Mouse (Mus musculus) fibroblast of lung, adult 2 months (primary cell): ENCODE results near the gene Cenph.
"Not testable (repeated sequence)": the region's sequence is repeated elsewhere in the genome, so short reads cannot be mapped to it uniquely, and the experiment has no call there.

Experiments used
- DNase-seq: peaks from one replicate; pipeline ENCODE4 v3.0.0-alpha.2; 2011; ENCODE audit warnings: low read depth

Gene Cenph

DNA sequence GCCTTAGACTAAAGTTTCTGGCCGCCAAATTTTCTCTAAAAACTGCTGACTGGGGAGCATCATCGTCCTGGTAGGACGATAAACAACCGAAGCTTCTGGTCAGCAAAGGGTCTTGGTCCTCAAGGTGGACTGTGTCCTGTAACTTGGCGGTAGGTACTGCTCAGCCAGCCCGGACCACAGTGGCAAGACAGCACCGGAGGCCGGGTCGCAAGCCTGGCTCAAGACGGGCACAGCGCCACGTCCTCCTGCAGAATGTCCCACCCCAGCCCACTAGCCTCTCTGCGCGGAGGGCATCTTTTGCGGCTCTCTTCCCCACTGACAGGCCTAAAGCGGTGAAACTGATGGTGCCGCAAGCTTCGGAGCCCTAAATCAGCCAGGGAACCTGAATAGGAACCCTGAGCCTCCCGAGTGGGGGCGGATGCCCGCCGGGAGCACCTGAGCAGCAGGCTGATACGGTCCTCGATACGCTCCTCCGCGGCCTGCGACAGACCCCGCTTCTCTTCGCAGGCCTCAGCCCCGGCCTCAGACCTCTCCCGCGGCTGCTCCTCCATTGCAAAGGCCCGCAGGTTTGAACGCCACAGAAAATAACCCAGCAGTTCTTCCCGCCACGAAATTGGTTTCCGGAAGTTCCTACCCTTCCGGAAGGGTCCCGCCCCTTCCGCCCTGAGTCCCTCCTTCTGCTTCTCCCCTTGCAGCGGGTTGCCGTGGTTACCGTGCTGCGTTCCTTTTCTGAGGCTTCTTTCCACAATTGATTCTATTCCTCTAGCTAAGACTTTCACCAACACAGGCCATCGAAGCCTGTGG, at the start of gene Cenph:
Cenph (minus strand) TSS at position 648 of the 804 bp plus-strand sequence.
- DNase-seq, result peak; percentile 61

DNA sequence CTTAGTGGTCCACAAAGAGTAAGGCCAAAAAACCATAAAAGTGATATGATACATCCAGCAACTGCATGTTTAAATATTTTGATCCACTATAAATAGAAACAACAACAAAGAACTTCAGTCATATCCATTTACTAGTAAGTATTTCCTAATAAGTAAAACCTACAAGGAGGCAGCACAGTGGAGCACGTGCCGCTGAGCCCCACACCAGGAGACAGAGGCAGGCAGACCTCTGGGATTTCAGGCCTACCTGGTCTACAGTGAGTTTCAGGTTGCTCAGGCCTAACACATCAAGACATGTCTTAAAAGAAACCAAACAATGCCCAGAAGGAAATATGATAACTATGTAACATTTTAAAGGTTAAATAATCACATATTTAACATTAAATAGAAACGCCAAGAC, 49.2 kb upstream of the Cenph start:
- no peak for DNase-seq

- no peak for DNase-seq
Measured at GRCm38 (mm10) chr13:100824306-100824705, 48.6 kb upstream of the Cenph start.

DNA sequence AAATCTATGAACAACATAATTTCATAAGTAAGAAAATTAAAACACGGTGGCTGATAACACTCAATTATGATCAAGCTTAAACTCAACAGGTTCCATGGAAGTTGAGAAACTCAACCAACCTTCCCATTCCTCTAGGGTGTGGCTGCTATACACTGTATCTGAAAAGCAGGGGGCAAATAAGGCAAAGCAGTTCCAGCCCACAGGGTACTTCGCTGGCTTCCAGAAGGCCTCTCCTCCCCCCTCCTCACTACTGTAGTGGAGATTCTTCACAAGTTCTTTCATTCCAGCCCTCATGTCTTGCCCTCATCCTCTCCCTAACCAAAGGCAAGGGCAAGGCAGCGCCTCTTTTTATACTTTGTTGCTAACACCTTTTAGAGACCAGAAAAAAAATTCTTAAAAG, 48.2 kb upstream of the Cenph start:
- no peak for DNase-seq

DNA sequence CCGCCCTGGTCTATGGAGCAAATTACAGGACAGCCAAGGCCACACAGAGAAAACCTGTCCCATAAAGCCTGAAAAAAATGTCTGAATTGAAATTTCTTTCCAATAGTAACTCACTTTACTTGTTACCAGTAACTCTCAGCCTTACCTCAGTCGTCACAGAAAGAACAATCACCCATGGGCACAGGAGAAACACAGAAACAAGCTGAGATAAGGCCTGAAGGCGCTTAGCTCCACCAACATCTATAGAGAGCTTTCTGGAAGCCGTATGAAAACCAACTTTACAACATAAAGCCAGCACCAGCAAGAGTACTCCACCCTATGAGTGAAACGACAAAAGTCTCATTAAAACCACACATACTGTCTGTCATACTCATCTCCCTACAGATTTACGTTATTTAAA, 38.8 kb upstream of the Cenph start:
- no peak for DNase-seq

DNA sequence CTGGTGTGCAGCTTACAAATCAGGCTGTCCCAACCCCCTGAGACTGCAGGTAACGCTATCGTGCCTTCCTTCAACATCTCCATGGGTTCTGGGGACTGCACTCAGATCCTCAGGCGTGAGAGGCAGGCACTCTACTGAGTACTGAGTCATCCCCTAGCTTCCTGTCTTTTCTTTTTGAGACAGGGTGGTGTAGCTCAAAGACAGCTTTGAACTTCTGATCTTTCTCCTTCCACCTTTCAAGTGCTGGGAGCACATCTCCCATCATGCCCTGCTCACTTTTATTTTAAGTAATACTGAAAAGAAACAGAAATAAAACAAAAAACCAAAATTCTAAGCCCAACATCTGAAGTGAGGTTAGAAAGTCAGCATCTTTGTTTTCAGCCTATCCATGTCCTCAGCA, 30.1 kb upstream of the Cenph start:
- DNase-seq, result no peak

GRCm38 (mm10) chr13:100797171-100797570, 21.5 kb upstream of the Cenph start:
- DNase-seq, result no peak

DNA sequence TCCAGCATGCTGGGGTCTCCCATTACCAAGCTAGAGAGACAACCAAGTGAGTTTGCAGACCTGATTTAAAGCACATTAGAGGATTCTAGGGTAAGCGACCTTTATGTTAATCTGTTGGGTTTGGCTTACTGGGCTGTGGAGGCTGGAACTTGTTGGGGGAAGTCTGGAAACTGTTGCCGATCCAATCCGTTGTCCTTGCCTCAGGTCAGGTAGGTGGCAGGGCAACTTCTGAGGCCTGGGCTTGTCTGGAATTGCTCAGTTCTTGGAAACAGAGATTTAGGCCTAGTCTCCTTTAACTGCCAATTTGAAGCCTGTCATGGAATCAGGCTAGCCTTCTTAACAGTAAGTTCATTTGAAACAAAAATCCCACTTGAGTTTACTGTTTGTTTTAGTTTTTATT, 13.4 kb upstream of the Cenph start:
- no peak for DNase-seq

DNA sequence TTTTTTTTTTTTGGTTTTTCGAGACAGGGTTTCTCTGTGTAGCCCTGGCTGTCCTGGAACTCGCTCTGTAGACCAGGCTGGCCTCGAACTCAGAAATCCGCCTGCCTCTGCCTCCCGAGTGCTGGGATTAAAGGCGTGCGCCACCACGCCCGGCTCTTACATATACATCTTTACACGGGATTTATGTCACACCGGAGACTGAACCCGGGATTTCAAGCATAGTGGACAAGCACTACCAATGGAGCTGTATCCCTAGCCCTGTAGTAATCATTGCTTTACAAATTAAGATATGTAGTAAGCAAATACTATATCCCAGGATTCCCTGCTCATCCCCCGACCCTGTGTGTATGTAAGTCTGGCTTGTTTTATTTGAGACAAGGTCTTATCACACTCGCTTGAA, 12.4 kb upstream of the Cenph start:
- not testable (repeated sequence) for DNase-seq

- DNase-seq, result no peak
Measured at GRCm38 (mm10) chr13:100787316-100788010, 11.8 kb upstream of the Cenph start.

- peak; percentile 74 for DNase-seq
Measured at GRCm38 (mm10) chr13:100786414-100786867, 10.7 kb upstream of the Cenph start, which contains the start of gene Ccnb1. Gene Ccnb1 (minus strand): TSS chr13:100786570.

DNA sequence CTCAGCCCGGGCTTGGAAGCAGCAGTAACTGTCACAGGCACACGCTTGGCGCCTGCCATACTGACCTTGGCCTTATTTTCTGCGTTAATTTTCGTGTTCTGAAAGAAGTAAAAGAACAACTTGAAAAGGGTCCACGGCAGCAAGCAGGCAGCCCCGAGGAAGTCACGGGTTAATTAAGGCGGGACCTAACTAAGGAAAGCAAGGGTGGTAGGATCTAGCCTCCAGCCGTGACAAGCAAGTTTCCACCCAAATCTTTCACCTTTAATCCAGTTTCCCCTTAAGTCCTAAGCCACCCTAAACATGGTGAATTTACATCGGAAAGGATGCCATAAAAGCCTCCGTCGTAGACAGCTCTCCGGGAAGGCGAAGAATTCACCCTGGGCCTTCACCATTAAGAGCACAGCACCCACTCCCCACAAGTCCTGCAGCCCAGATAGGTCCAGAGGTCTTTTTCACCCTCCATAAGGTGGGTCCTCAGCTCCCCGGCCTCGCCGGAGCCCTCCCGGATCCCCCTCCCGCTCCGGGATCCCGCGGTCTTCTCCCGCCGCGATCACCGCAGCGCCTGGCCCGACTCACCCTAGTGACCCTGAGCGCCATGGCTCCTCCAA, 10.2 kb upstream of the Cenph start:
- no peak for DNase-seq

DNA sequence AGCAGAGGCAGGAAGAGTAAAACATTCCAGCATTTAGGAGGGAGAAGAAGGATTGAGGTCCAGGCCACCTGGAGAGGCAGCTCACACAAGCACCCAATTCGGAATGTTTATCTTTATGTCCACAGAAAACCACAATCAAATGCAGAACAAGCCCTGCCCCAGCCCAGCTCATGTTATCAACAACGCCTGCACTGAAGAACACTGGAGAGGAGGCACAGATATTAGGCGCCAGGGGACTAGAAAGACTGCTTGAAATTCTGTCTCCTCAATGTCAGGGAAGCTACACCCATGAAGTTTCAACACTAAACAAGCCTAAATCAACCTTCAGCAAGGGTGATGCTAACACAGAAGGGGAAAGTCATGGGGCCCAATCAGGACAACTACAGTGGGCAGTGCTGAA, 1.8 kb upstream of the Cenph start:
- no peak for DNase-seq

GRCm38 (mm10) chr13:100776710-100777109, 1.0 kb upstream of the Cenph start:
- DNase-seq, result no peak

DNA sequence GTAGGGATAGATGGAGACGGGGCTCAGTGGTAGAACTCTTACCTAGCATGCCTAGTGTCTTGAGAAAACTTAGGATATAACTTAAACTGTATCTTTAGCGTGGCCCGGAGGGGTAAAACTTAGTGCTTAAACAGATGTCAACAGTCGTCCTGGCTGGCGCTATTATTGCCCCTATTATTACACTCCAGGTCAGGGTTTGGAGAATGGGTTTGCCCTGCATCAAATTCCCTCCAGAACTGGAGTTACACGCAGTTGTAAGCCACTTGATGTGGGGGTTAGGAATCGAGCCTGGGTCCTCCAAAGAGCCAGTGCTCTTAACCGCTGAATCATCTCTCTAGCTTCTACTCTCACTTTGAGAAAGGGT, 339 bp upstream of the Cenph start:
- DNase-seq, result no peak

DNA sequence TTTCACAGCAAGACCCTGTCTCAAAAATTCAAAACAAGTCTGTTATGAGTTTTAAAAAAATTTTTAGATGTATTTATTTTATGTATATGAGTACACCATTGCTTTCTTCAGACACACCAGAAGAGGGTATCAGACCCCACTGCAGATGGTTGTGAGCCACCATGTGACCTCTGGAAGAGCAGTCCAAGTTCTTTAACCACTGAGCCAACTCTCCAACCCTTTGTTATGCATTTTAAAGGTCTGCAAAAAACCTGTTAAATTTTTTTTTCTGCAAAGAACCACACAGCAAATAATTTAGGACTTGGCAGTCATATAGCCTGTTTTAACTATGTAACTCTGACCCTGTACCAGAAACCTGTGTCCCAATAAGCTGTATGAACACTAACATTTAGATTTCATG, 995 bp downstream of the Cenph start:
- DNase-seq, result no peak

DNA sequence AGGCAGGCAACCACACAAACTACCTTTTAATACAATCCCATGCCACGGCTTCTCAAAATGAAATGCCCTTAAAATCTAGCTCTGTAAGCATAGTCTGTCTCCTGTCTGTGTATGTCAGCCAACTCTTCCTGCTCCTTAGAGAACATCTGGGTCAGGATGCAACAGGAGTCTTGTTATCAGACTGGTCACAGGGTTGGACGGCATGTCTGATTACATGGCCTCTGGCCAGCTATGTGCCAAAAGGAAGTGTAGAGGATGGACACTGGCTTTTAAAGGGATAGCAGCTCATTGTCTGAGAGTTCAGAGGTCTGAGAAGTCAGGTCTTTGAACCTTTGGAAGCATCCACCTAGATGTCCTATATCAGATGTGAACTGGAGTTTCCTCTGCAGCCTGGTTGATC, 20.4 kb downstream of the Cenph start:
- no peak for DNase-seq

DNA sequence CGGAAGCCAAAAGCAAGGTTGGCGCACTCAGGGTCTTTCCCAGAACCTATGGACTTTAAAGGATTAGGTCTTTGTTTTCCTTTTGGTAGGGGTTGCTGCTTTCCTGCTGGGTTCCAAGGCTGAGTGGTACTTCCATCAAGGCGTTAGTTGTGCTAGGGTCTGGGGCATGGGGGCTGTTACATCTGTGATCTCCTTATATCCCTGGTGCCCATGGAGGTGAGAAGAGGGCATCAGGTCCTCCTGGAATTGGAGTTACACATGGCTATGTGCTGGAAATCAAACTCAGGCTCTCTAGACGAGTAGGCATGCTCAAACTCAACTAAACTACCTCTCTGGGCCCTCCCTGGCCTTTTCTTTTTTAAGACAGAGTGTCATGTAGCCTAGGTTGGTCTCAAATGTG, 21.5 kb downstream of the Cenph start:
- DNase-seq, result no peak

DNA sequence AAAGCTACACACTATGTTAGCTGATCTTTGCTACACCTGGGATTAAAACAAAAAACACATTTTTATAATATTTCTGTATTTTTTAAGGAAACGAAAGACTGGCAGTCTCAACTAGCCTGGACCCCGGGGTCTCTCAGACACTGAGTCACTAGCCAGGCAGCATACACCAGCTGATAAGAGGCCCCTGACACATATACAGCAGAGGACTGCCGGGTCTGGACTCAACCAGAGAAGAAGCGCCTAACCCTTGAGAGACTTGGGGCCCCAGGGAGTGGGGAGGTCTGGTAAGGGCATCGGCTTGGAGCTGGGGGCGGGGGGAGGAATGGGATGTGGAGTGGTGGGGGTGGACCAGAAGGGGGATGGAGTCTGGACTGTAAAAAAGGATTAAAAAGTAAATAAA, 22.7 kb downstream of the Cenph start:
- no peak for DNase-seq

GRCm38 (mm10) chr13:100752529-100752928, 23.2 kb downstream of the Cenph start:
- no peak for DNase-seq

DNA sequence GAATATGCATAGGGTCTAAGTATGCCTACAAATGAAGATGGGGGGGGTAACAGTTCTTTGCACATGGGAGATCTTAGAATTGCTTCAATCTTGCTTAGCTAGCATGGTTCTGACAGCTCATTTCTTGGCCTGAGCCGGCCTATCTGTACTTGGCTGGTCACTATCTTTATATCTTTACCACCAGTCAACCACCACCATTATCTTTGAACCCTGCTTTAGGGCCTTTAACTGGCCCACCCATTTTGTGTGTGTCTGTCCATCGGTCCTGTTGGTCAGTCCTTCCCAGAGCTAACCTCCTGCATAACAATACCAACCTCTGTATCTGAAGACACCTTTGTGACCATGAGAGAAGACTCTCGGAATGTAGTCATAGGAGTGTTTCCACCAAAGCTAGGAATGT, 24.3 kb downstream of the Cenph start:
- no peak for DNase-seq

- DNase-seq, result no peak
Measured at GRCm38 (mm10) chr13:100750799-100751198, 24.9 kb downstream of the Cenph start.

DNA sequence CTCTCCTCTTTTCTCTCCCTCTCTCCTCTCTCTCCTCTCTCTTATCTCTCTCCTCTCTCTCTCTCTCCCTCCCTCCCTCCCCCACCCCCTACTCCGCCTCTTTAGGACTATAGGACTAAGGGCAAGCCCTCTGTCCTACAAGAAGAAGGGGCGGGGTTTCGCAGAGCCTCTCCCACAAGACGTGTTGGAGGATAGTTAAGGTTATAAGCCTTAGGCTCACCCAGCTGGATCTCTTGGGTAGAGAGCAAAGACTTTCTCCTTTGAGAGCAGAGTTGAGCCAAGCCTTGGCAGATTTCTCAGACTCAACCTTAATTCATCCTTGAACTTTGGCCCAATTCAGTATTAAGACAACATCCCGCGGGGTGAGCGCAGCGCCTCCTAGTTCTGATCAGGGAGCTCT, 27.1 kb downstream of the Cenph start:
- no peak for DNase-seq
